Comparison of ENCODE assay signal across 8 mouse cellular contexts in the genomic region with DNA sequence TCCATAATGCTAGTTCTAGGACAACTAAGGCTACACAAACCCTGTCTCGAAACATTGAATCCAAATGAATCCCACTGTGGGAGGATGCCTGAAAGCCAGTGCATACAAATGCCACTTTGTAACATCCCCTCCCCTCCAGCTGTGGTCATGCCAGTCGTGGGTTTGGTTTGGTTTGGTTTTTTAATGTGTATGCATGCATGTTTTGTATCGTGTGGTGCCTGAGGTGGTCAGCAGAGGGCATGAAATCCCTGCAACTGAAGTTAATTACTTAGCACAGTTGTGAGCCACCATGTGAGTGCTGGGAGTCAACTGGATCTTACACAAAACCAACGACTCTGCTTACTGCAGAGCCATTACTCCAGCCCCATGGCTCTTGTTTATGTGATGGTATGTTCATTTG. TPM values are rescaled to one million over a fixed set of nuclear protein-coding genes. Genes with fewer than 3 reads are reported as not detected.
DNase-seq lines count a peak whose midpoint lies in the region; ATAC-seq lines count a peak whose summit lies in the region.

No protein-coding gene starts in this region.

- no peak overlapping the region for H3K27ac ChIP-seq in kidney, embryonic 14.5 days (ENCODE audit: low read depth, low read length)
- H3K27ac ChIP-seq in forebrain, embryonic 16.5 days (ENCODE audit: low read length): no peak overlapping the region

- 75% methylated on average over 4 of the region's 4 CpGs for WGBS in kidney, embryonic 14.5 days
- WGBS in forebrain, embryonic 16.5 days: 62% methylated on average over 4 of the region's 4 CpGs

- no peak overlapping the region for H3K4me2 ChIP-seq in kidney, embryonic 14.5 days (replicated peaks; ENCODE audit: low read depth, low read length)
- H3K4me2 ChIP-seq in forebrain, embryonic 16.5 days (ENCODE audit: low read length): no peak overlapping the region

- no peak overlapping the region for H3K9ac ChIP-seq in kidney, embryonic 14.5 days (ENCODE audit: low read depth, low read length)
- no peak overlapping the region for H3K9ac ChIP-seq in forebrain, embryonic 16.5 days (replicated peaks; ENCODE audit: low read depth, low read length)

- H3K4me1 ChIP-seq in kidney, embryonic 14.5 days (ENCODE audit: control insufficient read depth, insufficient read depth, low read length): no peaks in the 10 kb centered on the region
- H3K4me1 ChIP-seq in forebrain, embryonic 16.5 days (replicated peaks; ENCODE audit: control insufficient read depth, insufficient read depth, low read length): no peaks in the 10 kb centered on the region

- no peak overlapping the region for H3K4me3 ChIP-seq in kidney, embryonic 14.5 days (ENCODE audit: low read length)
- H3K4me3 ChIP-seq in forebrain, embryonic 16.5 days (replicated peaks; ENCODE audit: low read length): no peak overlapping the region

- peaks cover 38% of the 10 kb centered on the region for H3K36me3 ChIP-seq in kidney, embryonic 14.5 days (ENCODE audit: control insufficient read depth, insufficient read depth, low read length)
- H3K36me3 ChIP-seq in forebrain, embryonic 16.5 days (ENCODE audit: control insufficient read depth, insufficient read depth): peaks cover 4% of the 10 kb centered on the region; the same call in 1 of the 2 replicates

- 0 out of 2 replicates have a peak, but pooled peaks have one; percentile 22 for ATAC-seq in kidney, embryonic 14.5 days (ENCODE audit: low FRiP score, low TSS enrichment)
- ATAC-seq in forebrain, embryonic 16.5 days: peak; percentile 65
- peak; percentile 27; the same call in 1 of the 2 replicates for ATAC-seq in megakaryocyte-erythroid progenitor cell, adult 5-6 weeks (replicated peaks; ENCODE audit: low FRiP score, low TSS enrichment, poor library complexity, severe bottlenecking)
- no peak for ATAC-seq in activated CD4-positive, CD25-positive, alpha-beta regulatory T cell, adult 4 months

- H3K9me3 ChIP-seq in kidney, embryonic 14.5 days (ENCODE audit: control insufficient read depth, low read length): no peaks in the 10 kb centered on the region
- no peaks in the 10 kb centered on the region for H3K9me3 ChIP-seq in forebrain, embryonic 16.5 days (ENCODE audit: control insufficient read depth, low read length)

- no peak for DNase-seq in kidney, adult 8-10 months
- DNase-seq in brain, adult 2 months (ENCODE audit: low read depth, low spot score): peak; percentile 49
- DNase-seq in ovary, postnatal 14 days (ENCODE audit: low spot score): no peak
- DNase-seq in adrenal gland, adult 18-20 months (ENCODE audit: low spot score in 2 of 2): no peak

- H3K27me3 ChIP-seq in kidney, embryonic 14.5 days (ENCODE audit: control insufficient read depth, insufficient read depth, low read length): no peaks in the 10 kb centered on the region
- H3K27me3 ChIP-seq in forebrain, embryonic 16.5 days (replicated peaks; ENCODE audit: control insufficient read depth, insufficient read depth, low read length): no peaks in the 10 kb centered on the region

RNA-seq across cellular contexts. Expression of a gene that starts 32.5 kb away (rescaled TPM):
- 417 and 426 TPM in 2 replicates for polyA plus RNA-seq in kidney, embryonic 14.5 days (2014; fragmentation: Nextera tagmentation; extraction: Ambion mirVana)
- 388 and 397 TPM in 2 replicates for polyA plus RNA-seq in forebrain, embryonic 16.5 days (2015; fragmentation: Nextera tagmentation; extraction: Ambion mirVana)
- 208 and 348 TPM in 2 replicates for total RNA-seq in megakaryocyte-erythroid progenitor cell, adult 5-6 weeks (2014; fragmentation: Nextera tagmentation)
- 215 and 277 TPM in 2 replicates for total RNA-seq in megakaryocyte-erythroid progenitor cell, adult 5-6 weeks (2017)
- polyA plus RNA-seq in activated CD4-positive, CD25-positive, alpha-beta regulatory T cell, adult 4 months (2017; shearing (Covaris generic)): 100 to 1,000 TPM; 246 to 346 TPM
- 100 to 1,000 TPM; 202 to 217 TPM for total RNA-seq in adrenal gland, adult 18-20 months (2021)
